Mouse (Mus musculus): Measurements from ENCODE around the gene Olfr1221.

GRCm38 (mm10) chr2:89093848-89094247 lies 23.2 kb downstream of the Olfr1221 start:
- no peak for TF ChIP-seq POLR2A (IDR thresholded peaks at IDR 0.05; ENCODE audit: extremely low read depth, insufficient read depth, low read length)
- TF ChIP-seq CTCF (IDR thresholded peaks at IDR 0.05; ENCODE audit: extremely low read depth, insufficient read depth, low read length) = no peak
